Mouse (Mus musculus): ENCODE measurements around the gene Dyrk1b. TPM values are rescaled to one million over a fixed set of nuclear protein-coding genes. Genes with fewer than 3 reads are reported as not detected.

The Dyrk1b gene
- polyA plus RNA-seq, 1 experiment = 22.4 TPM

- no peak for DNase-seq (ENCODE audit: low read depth in 1 of 2, low spot score in 2 of 2)
- 94% methylated on average over 1 of the region's 1 CpGs for WGBS
Observed at GRCm38 (mm10) chr7:28191903-28192302, 12.6 kb downstream of the Dyrk1b start.

GRCm38 (mm10) chr7:28195414-28196098, 16.3 kb downstream of the Dyrk1b start:
- WGBS = 91% methylated on average over 5 of the region's 5 CpGs

More at GRCm38 (mm10) chr7:28191903-28192302, 12.6 kb downstream of the Dyrk1b start:
- Histone ChIP-seq H3K27ac (ENCODE audit: insufficient read depth, low read length) (no peak overlapping the region), H3K36me3 (ENCODE audit: control insufficient read depth, insufficient read depth, low read length) (peaks cover 5% of the 10 kb centered on the region; the same call in 1 of the 2 replicates), H3K4me1 (ENCODE audit: control insufficient read depth, insufficient read depth, insufficient read length) (no peaks in the 10 kb centered on the region), H3K27me3 (ENCODE audit: control insufficient read depth, insufficient read depth, low read length) (no peaks in the 10 kb centered on the region), H3K4me3 (ENCODE audit: extremely low read depth, insufficient read depth, insufficient read length) (no peak overlapping the region)
- TF ChIP-seq POLR2A (IDR thresholded peaks at IDR 0.05; ENCODE audit: low read depth, low read length) = no peak
- no peak for TF ChIP-seq CTCF (IDR thresholded peaks at IDR 0.05; ENCODE audit: extremely low read depth, insufficient read depth, insufficient read length, insufficient replicate concordance)

GRCm38 (mm10) chr7:28196528-28196927, 17.3 kb downstream of the Dyrk1b start:
- Histone ChIP-seq H3K36me3 (ENCODE audit: control insufficient read depth, insufficient read depth, low read length) (no peaks in the 10 kb centered on the region), H3K27me3 (ENCODE audit: control insufficient read depth, insufficient read depth, low read length) (no peaks in the 10 kb centered on the region), H3K27ac (ENCODE audit: insufficient read depth, low read length) (no peak overlapping the region), H3K4me1 (ENCODE audit: control insufficient read depth, insufficient read depth, insufficient read length) (no peaks in the 10 kb centered on the region), H3K4me3 (ENCODE audit: extremely low read depth, insufficient read depth, insufficient read length) (no peak overlapping the region)
- TF ChIP-seq CTCF (IDR thresholded peaks at IDR 0.05; ENCODE audit: extremely low read depth, insufficient read depth, insufficient read length, insufficient replicate concordance) (no peak), POLR2A (IDR thresholded peaks at IDR 0.05; ENCODE audit: low read depth, low read length) (no peak)
- 89% methylated on average over 14 of the region's 14 CpGs for WGBS
- no peak for DNase-seq (ENCODE audit: low read depth in 1 of 2, low spot score in 2 of 2)

More at GRCm38 (mm10) chr7:28195414-28196098, 16.3 kb downstream of the Dyrk1b start:
- Histone ChIP-seq H3K4me1 (ENCODE audit: control insufficient read depth, insufficient read depth, insufficient read length) (no peaks in the 10 kb centered on the region), H3K36me3 (ENCODE audit: control insufficient read depth, insufficient read depth, low read length) (no peaks in the 10 kb centered on the region), H3K27me3 (ENCODE audit: control insufficient read depth, insufficient read depth, low read length) (no peaks in the 10 kb centered on the region), H3K27ac (ENCODE audit: insufficient read depth, low read length) (no peak overlapping the region), H3K4me3 (ENCODE audit: extremely low read depth, insufficient read depth, insufficient read length) (no peak overlapping the region)
- DNase-seq (ENCODE audit: low read depth in 1 of 2, low spot score in 2 of 2) = no peak
- TF ChIP-seq POLR2A (IDR thresholded peaks at IDR 0.05; ENCODE audit: low read depth, low read length) (no peak), CTCF (IDR thresholded peaks at IDR 0.05; ENCODE audit: extremely low read depth, insufficient read depth, insufficient read length, insufficient replicate concordance) (no peak)

- H3K27me3 ChIP-seq (ENCODE audit: control insufficient read depth, insufficient read depth, low read length) = no peaks in the 10 kb centered on the region
- TF ChIP-seq CTCF (IDR thresholded peaks at IDR 0.05; ENCODE audit: extremely low read depth, insufficient read depth, insufficient read length, insufficient replicate concordance) (no peak), POLR2A (IDR thresholded peaks at IDR 0.05; ENCODE audit: low read depth, low read length) (no peak)
Observed at GRCm38 (mm10) chr7:28199054-28199453, 19.8 kb downstream of the Dyrk1b start.

GRCm38 (mm10) chr7:28203207-28204108, 24.2 kb downstream of the Dyrk1b start:
- Histone ChIP-seq H3K4me3 (ENCODE audit: extremely low read depth, insufficient read depth, insufficient read length) (no peak overlapping the region), H3K4me1 (ENCODE audit: control insufficient read depth, insufficient read depth, insufficient read length) (no peaks in the 10 kb centered on the region), H3K27ac (ENCODE audit: insufficient read depth, low read length) (no peak overlapping the region), H3K27me3 (ENCODE audit: control insufficient read depth, insufficient read depth, low read length) (no peaks in the 10 kb centered on the region), H3K36me3 (ENCODE audit: control insufficient read depth, insufficient read depth, low read length) (no peaks in the 10 kb centered on the region)
- no peak for DNase-seq (ENCODE audit: low read depth in 1 of 2, low spot score in 2 of 2)
- WGBS = 69% methylated on average over 17 of the region's 19 CpGs
- TF ChIP-seq POLR2A (IDR thresholded peaks at IDR 0.05; ENCODE audit: low read depth, low read length) (no peak), CTCF (IDR thresholded peaks at IDR 0.05; ENCODE audit: extremely low read depth, insufficient read depth, insufficient read length, insufficient replicate concordance) (no peak)

More at GRCm38 (mm10) chr7:28199054-28199453, 19.8 kb downstream of the Dyrk1b start:
- H3K27ac ChIP-seq (ENCODE audit: insufficient read depth, low read length) = no peak overlapping the region
- no peaks in the 10 kb centered on the region for H3K4me1 ChIP-seq (ENCODE audit: control insufficient read depth, insufficient read depth, insufficient read length)
- no peaks in the 10 kb centered on the region for H3K36me3 ChIP-seq (ENCODE audit: control insufficient read depth, insufficient read depth, low read length)
- DNase-seq (ENCODE audit: low read depth in 1 of 2, low spot score in 2 of 2) = no peak
- 73% methylated on average over 4 of the region's 4 CpGs for WGBS
- no peak overlapping the region for H3K4me3 ChIP-seq (ENCODE audit: extremely low read depth, insufficient read depth, insufficient read length)

GRCm38 (mm10) chr7:28206044-28206600, 26.9 kb downstream of the Dyrk1b start:
- H3K36me3 ChIP-seq (ENCODE audit: control insufficient read depth, insufficient read depth, low read length) = no peaks in the 10 kb centered on the region
- no peaks in the 10 kb centered on the region for H3K27me3 ChIP-seq (ENCODE audit: control insufficient read depth, insufficient read depth, low read length)
- H3K4me1 ChIP-seq (ENCODE audit: control insufficient read depth, insufficient read depth, insufficient read length) = no peaks in the 10 kb centered on the region
- H3K27ac ChIP-seq (ENCODE audit: insufficient read depth, low read length) = no peak overlapping the region
- TF ChIP-seq POLR2A (IDR thresholded peaks at IDR 0.05; ENCODE audit: low read depth, low read length) = no peak
- no peak for TF ChIP-seq CTCF (IDR thresholded peaks at IDR 0.05; ENCODE audit: extremely low read depth, insufficient read depth, insufficient read length, insufficient replicate concordance)
- DNase-seq (ENCODE audit: low read depth in 1 of 2, low spot score in 2 of 2) = no peak
- WGBS = 79% methylated on average over 4 of the region's 4 CpGs
- H3K4me3 ChIP-seq (ENCODE audit: extremely low read depth, insufficient read depth, insufficient read length) = no peak overlapping the region

All from spleen, adult 2 months (tissue).